Comparison of ENCODE assay signal across 8 mouse cellular contexts in the genomic region with DNA sequence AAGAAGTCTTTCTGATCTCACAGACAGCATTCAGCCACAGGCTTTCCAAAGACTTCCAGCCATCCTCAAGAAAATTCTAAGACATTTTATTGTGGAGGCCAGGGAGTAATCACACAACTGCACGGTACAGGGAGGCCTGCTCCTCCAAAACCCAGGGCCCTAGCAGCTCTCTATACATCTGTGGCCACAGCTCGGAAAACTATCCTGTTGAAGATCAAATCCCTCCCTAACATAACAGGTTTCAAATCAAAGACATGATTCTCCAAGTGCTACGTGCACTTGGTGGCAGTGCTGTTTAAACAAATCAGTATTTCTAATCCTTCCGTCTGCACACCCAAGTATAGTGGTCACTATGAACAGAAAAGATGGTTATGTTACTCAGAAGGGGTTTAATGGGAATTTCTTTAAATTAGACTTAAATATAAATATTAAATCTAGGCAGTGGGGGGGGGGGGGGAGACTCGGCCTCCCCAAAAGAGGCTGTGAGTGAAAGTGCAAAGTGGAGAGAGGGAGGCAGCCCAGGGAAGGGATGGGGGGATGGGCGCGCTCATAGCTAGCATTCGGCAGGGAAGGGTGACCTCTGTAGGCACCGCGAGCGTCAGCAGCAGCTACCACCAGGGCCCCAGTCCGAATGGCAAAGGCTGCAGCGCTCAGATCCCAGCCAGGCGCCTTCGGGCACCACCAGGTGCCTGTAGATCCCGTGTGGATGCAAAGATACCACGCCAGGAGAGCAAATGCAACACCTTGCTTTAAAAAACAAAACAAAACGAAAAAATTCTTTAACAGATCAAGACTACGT. TPM values are rescaled to one million over a fixed set of nuclear protein-coding genes. Genes with fewer than 3 reads are reported as not detected.
DNase-seq lines count a peak whose midpoint lies in the region; ATAC-seq and TF ChIP-seq lines count a peak whose summit lies in the region.

No protein-coding gene starts in this region.

- H3K27ac ChIP-seq in ES-E14 (ENCODE audit: insufficient read depth, low read depth, low read length, poor library complexity, severe bottlenecking): no peak overlapping the region
- peak overlapping the region; percentile 98 for H3K27ac ChIP-seq in hindbrain, embryonic 10.5 days
- H3K27ac ChIP-seq in lung, postnatal 0 days (ENCODE audit: low read length): peak overlapping the region; percentile 47

- no peaks in the 10 kb centered on the region for H3K9me3 ChIP-seq in ES-E14 (ENCODE audit: control insufficient read depth, insufficient read depth, low read depth, low read length)
- no peaks in the 10 kb centered on the region for H3K9me3 ChIP-seq in hindbrain, embryonic 10.5 days
- H3K9me3 ChIP-seq in lung, postnatal 0 days (ENCODE audit: low read length): no peaks in the 10 kb centered on the region

- no peaks in the 10 kb centered on the region for H3K36me3 ChIP-seq in ES-E14 (ENCODE audit: control insufficient read depth, insufficient read depth, low read length, poor library complexity, severe bottlenecking)
- H3K36me3 ChIP-seq in hindbrain, embryonic 10.5 days: 0 out of 2 replicates have a peak, but pooled peaks cover 8% of the 10 kb centered on the region
- no peaks in the 10 kb centered on the region for H3K36me3 ChIP-seq in lung, postnatal 0 days (ENCODE audit: insufficient read depth, low read length)

- H3K9ac ChIP-seq in ES-E14 (ENCODE audit: insufficient read depth, low read depth, low read length, poor library complexity, severe bottlenecking): no peak overlapping the region
- H3K9ac ChIP-seq in lung, postnatal 0 days (replicated peaks; ENCODE audit: low read depth): peak overlapping the region; percentile 76

- H3K4me2 ChIP-seq in lung, postnatal 0 days (replicated peaks; ENCODE audit: low read depth, low read length): peak overlapping the region; percentile 93

- DNase-seq in ES-E14 (ENCODE audit: low read depth, low spot score): no peak
- peak; percentile 53 for DNase-seq in cerebellum, adult 9-11 months
- DNase-seq in frontal cortex, postnatal 10 days (ENCODE audit: low spot score in 2 of 2): peak; percentile 79 to 88
- peak; percentile 88 for DNase-seq in hindbrain, embryonic 10.5 days (ENCODE audit: low spot score)
- DNase-seq in layer of hippocampus, postnatal 14 days (ENCODE audit: low spot score in 2 of 2): peak; percentile 82 to 88
- DNase-seq in lung, postnatal 0 days (ENCODE audit: low spot score): peak; percentile 95
- DNase-seq in retina, adult 2 months (ENCODE audit: low read depth, low spot score): peak; percentile 42
- peak; percentile 39 to 53 for DNase-seq in thymus, postnatal 36 days

- H3K4me3 ChIP-seq in ES-E14 (ENCODE audit: insufficient read depth in 1 of 2, low read depth in 1 of 2, low read length in 2 of 2, poor library complexity in 1 of 2, severe bottlenecking in 1 of 2): peak overlapping the region; percentile 73 to 87; a peak in 2 of 4 replicates
- peak overlapping the region; percentile 98 for H3K4me3 ChIP-seq in hindbrain, embryonic 10.5 days
- H3K4me3 ChIP-seq in lung, postnatal 0 days (ENCODE audit: low read depth, low read length): peak overlapping the region; percentile 86

- WGBS in hindbrain, embryonic 10.5 days: under 1% methylated on average over 19 of the region's 19 CpGs
- 4% methylated on average over 19 of the region's 19 CpGs for WGBS in lung, postnatal 0 days

- TF ChIP-seq EP300 in lung, postnatal 0 days (IDR thresholded peaks at IDR 0.05): no peak

- TF ChIP-seq CTCF in lung, postnatal 0 days (IDR thresholded peaks at IDR 0.05): peak; percentile 86

- no peaks in the 10 kb centered on the region for H3K27me3 ChIP-seq in hindbrain, embryonic 10.5 days (ENCODE audit: insufficient read depth, poor library complexity, severe bottlenecking)
- H3K27me3 ChIP-seq in lung, postnatal 0 days (replicated peaks; ENCODE audit: insufficient read depth, low read length): no peaks in the 10 kb centered on the region

- in situ Hi-C loops in ES-E14 (cut with MboI; ENCODE audit: low sequenced_read_pairs in 2 of 2, unreplicated experiment in 2 of 2): loop anchor here (25.0 kb wide), 2 partner anchors 329 to 421 kb away; no protein-coding TSS in a partner anchor

- peaks cover 6 to 12% of the 10 kb centered on the region in 2 experiments; a peak in 3 of 4 replicates for H3K4me1 ChIP-seq in ES-E14 (ENCODE audit: control insufficient read depth in 2 of 2, insufficient read depth in 2 of 2, low read length in 2 of 2, poor library complexity in 1 of 2)
- peaks cover 56% of the 10 kb centered on the region for H3K4me1 ChIP-seq in hindbrain, embryonic 10.5 days (replicated peaks)
- peaks cover 8% of the 10 kb centered on the region; the same call in 1 of the 2 replicates for H3K4me1 ChIP-seq in lung, postnatal 0 days (ENCODE audit: insufficient read depth, low read depth, low read length)

- peak; percentile 58 for ATAC-seq in lung, postnatal 0 days

TF ChIP-seq in ES-E14, 5 proteins besides CTCF, POLR2A, EP300 and RAD21:
- no peak for TF ChIP-seq CHD2 (IDR thresholded peaks at IDR 0.05; ENCODE audit: low read depth, low read length)
- TF ChIP-seq MAFK (IDR thresholded peaks at IDR 0.05; ENCODE audit: insufficient read depth, low read depth, low read length): no peak
- peak; percentile 39; the same call in 1 of the 2 replicates for TF ChIP-seq ZC3H11A (IDR thresholded peaks at IDR 0.05; ENCODE audit: borderline replicate concordance, low read depth, low read length)
- TF ChIP-seq HCFC1 (IDR thresholded peaks at IDR 0.05; ENCODE audit: borderline replicate concordance, insufficient read depth, low read length): 0 out of 2 replicates have a peak, but pooled peaks have one; percentile 31
- no peak for TF ChIP-seq ZNF384 (IDR thresholded peaks at IDR 0.05; ENCODE audit: low read depth, low read length)

RNA-seq across cellular contexts. Expression of a gene that starts 2.4 kb away (rescaled TPM):
- total RNA-seq in ES-E14 (2012; rRNA removed): 30.6 and 33.4 TPM in 2 replicates
- polyA plus RNA-seq in hindbrain, embryonic 10.5 days (2016; fragmentation: Nextera tagmentation; extraction: Ambion mirVana): 33.8 and 34.7 TPM in 2 replicates
- 10 to 100 TPM; 31.6 to 35.0 TPM for total RNA-seq in layer of hippocampus, postnatal 14 days (2021)
- 26.7 and 30.1 TPM in 2 replicates for polyA plus RNA-seq in lung, postnatal 0 days (2015; fragmentation: Nextera tagmentation; extraction: Ambion mirVana)

RNA-seq across cellular contexts. Expression of a gene that starts 31.7 kb away (rescaled TPM):
- 74.4 and 75.9 TPM in 2 replicates for total RNA-seq in ES-E14 (2012; rRNA removed)
- polyA plus RNA-seq in hindbrain, embryonic 10.5 days (2016; fragmentation: Nextera tagmentation; extraction: Ambion mirVana): 145 and 165 TPM in 2 replicates
- 100 to 1,000 TPM in 1 of 2 experiments, 10 to 100 TPM in 1; 96.8 to 108 TPM for total RNA-seq in layer of hippocampus, postnatal 14 days (2021)
- polyA plus RNA-seq in lung, postnatal 0 days (2015; fragmentation: Nextera tagmentation; extraction: Ambion mirVana): 126 and 139 TPM in 2 replicates
